Mouse (Mus musculus): ENCODE measurements at regions not wholly inside any gene's neighbourhood (a gene's known extent, or its start where the extent isn't known, plus 50 kb on each side); places are given as distances from the start of the nearest gene placed in this dataset.

GRCm38 (mm10) chr16:51109864-51110263 is 518.9 kb upstream of the Ccdc54 start:
- Histone ChIP-seq H3K27ac (replicated peaks; ENCODE audit: low read depth, low read length) (no peak overlapping the region), H3K9ac (ENCODE audit: low read depth, low read length, severe bottlenecking) (no peak overlapping the region), H3K9me3 (ENCODE audit: control insufficient read depth, low read length) (no peaks in the 10 kb centered on the region), H3K4me2 (replicated peaks; ENCODE audit: low read depth, low read length, severe bottlenecking) (no peak overlapping the region), H3K4me3 (replicated peaks; ENCODE audit: low read length) (no peak overlapping the region), H3K27me3 (ENCODE audit: control insufficient read depth, insufficient read depth, low read length) (no peaks in the 10 kb centered on the region), H3K36me3 (ENCODE audit: control insufficient read depth, insufficient read depth, low read length) (no peaks in the 10 kb centered on the region), H3K4me1 (ENCODE audit: control insufficient read depth, insufficient read depth, low read length) (no peaks in the 10 kb centered on the region)
- no peak for TF ChIP-seq POLR2A (IDR thresholded peaks at IDR 0.05; ENCODE audit: borderline replicate concordance, extremely low read depth, insufficient read depth, insufficient read length)
- DNase-seq (ENCODE audit: low spot score): no peak
- ATAC-seq (ENCODE audit: low FRiP score, low read depth): no peak

GRCm38 (mm10) chr16:51107421-51107820 is 516.5 kb upstream of the Ccdc54 start:
- DNase-seq (ENCODE audit: low spot score): no peak
- ATAC-seq (ENCODE audit: low FRiP score, low read depth): no peak

GRCm38 (mm10) chr16:51086556-51086955 is 495.6 kb upstream of the Ccdc54 start:
- no peak overlapping the region for H3K4me3 ChIP-seq (replicated peaks; ENCODE audit: low read length)
- no peak overlapping the region for H3K9ac ChIP-seq (ENCODE audit: low read depth, low read length, severe bottlenecking)
- TF ChIP-seq POLR2A (IDR thresholded peaks at IDR 0.05; ENCODE audit: borderline replicate concordance, extremely low read depth, insufficient read depth, insufficient read length): no peak
- H3K4me2 ChIP-seq (replicated peaks; ENCODE audit: low read depth, low read length, severe bottlenecking): no peak overlapping the region
- H3K4me1 ChIP-seq (ENCODE audit: control insufficient read depth, insufficient read depth, low read length): no peaks in the 10 kb centered on the region
- no peaks in the 10 kb centered on the region for H3K9me3 ChIP-seq (ENCODE audit: control insufficient read depth, low read length)
- ATAC-seq (ENCODE audit: low FRiP score, low read depth) (no peak), DNase-seq (ENCODE audit: low spot score) (no peak)
- H3K27me3 ChIP-seq (ENCODE audit: control insufficient read depth, insufficient read depth, low read length): no peaks in the 10 kb centered on the region
- no peak overlapping the region for H3K27ac ChIP-seq (replicated peaks; ENCODE audit: low read depth, low read length)
- 33% methylated on average over 7 of the region's 7 CpGs for WGBS
- H3K36me3 ChIP-seq (ENCODE audit: control insufficient read depth, insufficient read depth, low read length): no peaks in the 10 kb centered on the region

More at GRCm38 (mm10) chr16:51107421-51107820, 516.5 kb upstream of the Ccdc54 start:
- WGBS: 75% methylated on average over 4 of the region's 4 CpGs
- no peak overlapping the region for H3K27ac ChIP-seq (replicated peaks; ENCODE audit: low read depth, low read length)
- no peak overlapping the region for H3K4me3 ChIP-seq (replicated peaks; ENCODE audit: low read length)
- no peak for TF ChIP-seq POLR2A (IDR thresholded peaks at IDR 0.05; ENCODE audit: borderline replicate concordance, extremely low read depth, insufficient read depth, insufficient read length)
- H3K9me3 ChIP-seq (ENCODE audit: control insufficient read depth, low read length): no peaks in the 10 kb centered on the region
- no peak overlapping the region for H3K4me2 ChIP-seq (replicated peaks; ENCODE audit: low read depth, low read length, severe bottlenecking)
- no peak overlapping the region for H3K9ac ChIP-seq (ENCODE audit: low read depth, low read length, severe bottlenecking)
- no peaks in the 10 kb centered on the region for H3K4me1 ChIP-seq (ENCODE audit: control insufficient read depth, insufficient read depth, low read length)
- no peaks in the 10 kb centered on the region for H3K36me3 ChIP-seq (ENCODE audit: control insufficient read depth, insufficient read depth, low read length)
- no peaks in the 10 kb centered on the region for H3K27me3 ChIP-seq (ENCODE audit: control insufficient read depth, insufficient read depth, low read length)

- WGBS: 51% methylated on average over 4 of the region's 4 CpGs
- DNase-seq (ENCODE audit: low spot score): no peak
- H3K4me2 ChIP-seq (replicated peaks; ENCODE audit: low read depth, low read length, severe bottlenecking): no peak overlapping the region
- no peaks in the 10 kb centered on the region for H3K4me1 ChIP-seq (ENCODE audit: control insufficient read depth, insufficient read depth, low read length)
- H3K9me3 ChIP-seq (ENCODE audit: control insufficient read depth, low read length): no peaks in the 10 kb centered on the region
- H3K36me3 ChIP-seq (ENCODE audit: control insufficient read depth, insufficient read depth, low read length): no peaks in the 10 kb centered on the region
- TF ChIP-seq POLR2A (IDR thresholded peaks at IDR 0.05; ENCODE audit: borderline replicate concordance, extremely low read depth, insufficient read depth, insufficient read length): no peak
- H3K4me3 ChIP-seq (replicated peaks; ENCODE audit: low read length): no peak overlapping the region
- H3K27ac ChIP-seq (replicated peaks; ENCODE audit: low read depth, low read length): no peak overlapping the region
- H3K27me3 ChIP-seq (ENCODE audit: control insufficient read depth, insufficient read depth, low read length): no peaks in the 10 kb centered on the region
- ATAC-seq (ENCODE audit: low FRiP score, low read depth): no peak
- H3K9ac ChIP-seq (ENCODE audit: low read depth, low read length, severe bottlenecking): no peak overlapping the region
These were observed 489.2 kb upstream of the Ccdc54 start for GRCm38 (mm10) chr16:51080146-51080545.

GRCm38 (mm10) chr16:51048650-51049049 is 457.7 kb upstream of the Ccdc54 start:
- DNase-seq (ENCODE audit: low spot score): peak; percentile 80
- Histone ChIP-seq H3K36me3 (ENCODE audit: control insufficient read depth, insufficient read depth, low read length) (no peaks in the 10 kb centered on the region), H3K4me3 (replicated peaks; ENCODE audit: low read length) (no peak overlapping the region), H3K27me3 (ENCODE audit: control insufficient read depth, insufficient read depth, low read length) (no peaks in the 10 kb centered on the region), H3K9me3 (ENCODE audit: control insufficient read depth, low read length) (no peaks in the 10 kb centered on the region), H3K4me2 (replicated peaks; ENCODE audit: low read depth, low read length, severe bottlenecking) (no peak overlapping the region), H3K9ac (ENCODE audit: low read depth, low read length, severe bottlenecking) (no peak overlapping the region), H3K4me1 (ENCODE audit: control insufficient read depth, insufficient read depth, low read length) (no peaks in the 10 kb centered on the region), H3K27ac (replicated peaks; ENCODE audit: low read depth, low read length) (no peak overlapping the region)
- peak; percentile 58; the same call in 1 of the 2 replicates for ATAC-seq (ENCODE audit: low FRiP score, low read depth)
- 55% methylated on average over 2 of the region's 2 CpGs for WGBS
- no peak for TF ChIP-seq POLR2A (IDR thresholded peaks at IDR 0.05; ENCODE audit: borderline replicate concordance, extremely low read depth, insufficient read depth, insufficient read length)

- ATAC-seq (ENCODE audit: low FRiP score, low read depth) (peak; percentile 58; the same call in 1 of the 2 replicates), DNase-seq (ENCODE audit: low spot score) (peak; percentile 26)
- Histone ChIP-seq H3K36me3 (ENCODE audit: control insufficient read depth, insufficient read depth, low read length) (no peaks in the 10 kb centered on the region), H3K4me3 (replicated peaks; ENCODE audit: low read length) (no peak overlapping the region), H3K4me1 (ENCODE audit: control insufficient read depth, insufficient read depth, low read length) (no peaks in the 10 kb centered on the region), H3K9ac (ENCODE audit: low read depth, low read length, severe bottlenecking) (no peak overlapping the region), H3K4me2 (replicated peaks; ENCODE audit: low read depth, low read length, severe bottlenecking) (no peak overlapping the region), H3K27ac (replicated peaks; ENCODE audit: low read depth, low read length) (no peak overlapping the region), H3K9me3 (ENCODE audit: control insufficient read depth, low read length) (no peaks in the 10 kb centered on the region), H3K27me3 (ENCODE audit: control insufficient read depth, insufficient read depth, low read length) (no peaks in the 10 kb centered on the region)
- TF ChIP-seq POLR2A (IDR thresholded peaks at IDR 0.05; ENCODE audit: borderline replicate concordance, extremely low read depth, insufficient read depth, insufficient read length): no peak
- WGBS: 75% methylated on average over 4 of the region's 4 CpGs
These were observed 457.2 kb upstream of the Ccdc54 start for GRCm38 (mm10) chr16:51048169-51048568.
